Mouse (Mus musculus): ENCODE data around the gene Mis18a.

DNA sequence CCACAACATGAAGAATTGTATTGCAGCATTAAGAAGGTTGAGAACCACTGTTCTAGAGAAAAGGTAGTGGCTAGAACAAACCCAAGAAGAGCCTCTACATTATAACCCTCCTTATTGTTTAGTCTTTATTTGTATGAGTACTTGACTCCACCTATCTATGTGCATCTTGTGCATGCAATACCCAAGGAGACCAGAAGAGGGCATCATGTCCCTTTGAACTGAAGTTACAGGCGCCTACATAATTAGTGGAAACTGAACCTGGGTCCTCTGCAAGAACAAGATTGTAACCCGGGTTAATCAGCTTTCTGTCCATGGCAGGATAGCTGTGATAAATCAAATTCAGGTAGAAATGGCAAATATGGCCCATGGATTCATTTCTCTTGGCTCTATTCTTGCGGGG is 48.4 kb downstream of the Mis18a start:
- TF ChIP-seq CHD2 (IDR thresholded peaks at IDR 0.05; ENCODE audit: low read depth, low read length) (no peak), MAFK (IDR thresholded peaks at IDR 0.05; ENCODE audit: insufficient read depth, low read depth, low read length) (no peak)

Data from ES-E14 (cell line).